Mouse (Mus musculus): ENCODE data around the gene Zswim1.

DNA sequence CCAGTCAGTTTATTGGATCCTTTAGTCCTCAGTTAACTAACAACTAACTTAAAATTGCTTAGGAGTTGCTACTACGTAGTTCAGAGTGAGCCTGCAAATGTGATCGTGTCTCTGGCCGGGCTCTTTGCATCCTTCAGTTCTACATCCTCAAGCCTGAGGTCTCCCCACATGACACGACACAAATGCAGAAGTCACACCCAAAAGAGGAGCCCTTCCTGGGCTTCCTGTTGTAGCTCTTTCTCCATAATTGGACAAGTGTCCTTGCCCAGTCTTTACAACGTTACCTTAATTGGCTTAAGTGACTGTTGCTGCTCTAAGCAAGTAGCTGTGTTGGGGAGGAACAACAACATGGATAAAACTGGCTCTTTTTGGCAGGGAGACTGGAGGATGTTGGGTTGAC lies 7.1 kb upstream of the Zswim1 start:
- no peak for TF ChIP-seq CTCF (conservative IDR thresholded peaks at IDR 0.05; ENCODE audit: insufficient read depth, insufficient read length, low read depth, low read length)
- TF ChIP-seq POLR2A (IDR thresholded peaks at IDR 0.05; ENCODE audit: low read depth, low read length), result no peak
